Mouse (Mus musculus): ENCODE data around the gene Prr11.

The Prr11 gene

DNA sequence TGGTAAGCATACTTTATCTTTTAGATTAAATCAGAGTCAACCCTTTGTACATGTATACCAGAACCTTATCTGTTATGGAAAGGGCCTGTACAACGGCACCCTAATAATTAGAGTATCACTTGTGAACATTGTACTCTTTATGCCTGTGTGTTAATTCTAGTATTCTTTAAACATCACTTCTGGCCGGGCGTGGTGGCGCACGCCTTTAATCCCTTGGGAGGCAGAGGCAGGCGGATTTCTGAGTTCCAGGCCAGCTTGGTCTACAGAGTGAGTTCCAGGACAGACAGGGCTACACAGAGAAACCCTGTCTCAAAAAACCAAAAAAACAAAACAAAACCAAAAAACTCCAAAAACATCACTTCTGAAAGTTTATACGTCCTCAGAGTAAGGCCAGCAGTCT, 59.6 kb downstream of the Prr11 start:
- WGBS: 95% methylated on average over 7 of the region's 7 CpGs

- WGBS: 92% methylated on average over 5 of the region's 5 CpGs
Measured at GRCm38 (mm10) chr11:87046968-87047367, 61.5 kb downstream of the Prr11 start.

GRCm38 (mm10) chr11:87043052-87043451, 65.5 kb downstream of the Prr11 start:
- 84% methylated on average over 3 of the region's 3 CpGs for WGBS

DNA sequence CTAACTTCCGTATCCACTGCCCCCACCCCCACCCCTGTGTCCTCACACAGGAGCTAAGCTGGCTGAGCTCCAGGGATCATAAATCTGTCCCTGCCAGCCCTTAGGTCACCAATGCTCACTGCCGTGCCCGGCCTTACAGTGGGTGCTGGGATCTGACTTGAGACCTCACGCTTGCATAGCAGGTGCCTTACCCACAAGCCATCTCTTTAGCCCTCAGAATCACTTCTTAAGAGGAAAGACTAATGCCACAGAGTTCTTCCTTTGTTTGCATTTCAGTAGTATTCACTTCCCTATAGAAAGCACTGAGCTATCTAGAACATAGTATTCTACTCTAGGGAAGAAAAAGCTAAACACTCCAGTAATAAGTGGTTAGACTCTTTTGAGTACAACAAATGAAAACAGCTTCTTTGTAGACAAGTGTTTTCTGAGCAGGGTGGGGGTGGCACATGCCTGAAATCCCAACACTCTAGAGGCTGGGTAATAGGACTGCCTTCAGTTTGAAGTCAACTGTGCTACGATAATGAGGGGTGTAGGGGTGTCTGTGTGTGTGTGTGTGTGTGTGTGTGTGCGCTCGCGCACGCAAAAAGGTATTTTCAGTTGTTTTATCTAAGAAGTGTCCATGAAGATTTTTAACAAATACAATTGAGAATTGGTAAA, 69.1 kb downstream of the Prr11 start:
- 87% methylated on average over 9 of the region's 9 CpGs for WGBS

Measured in cerebral cortex, adult 2 months (tissue).